Mouse (Mus musculus) midbrain, embryonic 12.5 days (tissue): ENCODE data around the gene Emilin2. TPM values are rescaled to one million over a fixed set of nuclear protein-coding genes. Genes with fewer than 3 reads are reported as not detected.

Experiments
- ATAC-seq: fragments of 200-750 bp; cut with Nextera tagmentation; 2 replicates; pipeline ENCODE4 v1.8.0; 2017; ENCODE audit warnings: low read depth, moderate TSS enrichment, moderate library complexity; ENCODE audit not compliant: low FRiP score
- H3K27ac ChIP-seq: fragments of 300-500 bp; sonication (generic); replicated peaks from 2 replicates; pipeline ENCODE4 v1.5.1; 2016; ENCODE audit warnings: mild to moderate bottlenecking
- H3K27me3 ChIP-seq: fragments of 300-500 bp; sonication (generic); 2 replicates; pipeline ENCODE4 v1.6.1; 2016; ENCODE audit warnings: mild to moderate bottlenecking
- H3K36me3 ChIP-seq: fragments of 300-500 bp; sonication (generic); 2 replicates; pipeline ENCODE4 v1.6.1; 2016
- H3K4me1 ChIP-seq: fragments of 300-500 bp; sonication (generic); 2 replicates; pipeline ENCODE4 v1.6.1; 2016
- H3K4me2 ChIP-seq: fragments of 300-500 bp; sonication (generic); replicated peaks from 2 replicates; pipeline ENCODE4 v1.6.1; 2016; ENCODE audit warnings: mild to moderate bottlenecking, moderate library complexity
- H3K4me3 ChIP-seq: fragments of 300-500 bp; sonication (generic); 2 replicates; pipeline ENCODE4 v1.5.1; 2016; ENCODE audit warnings: mild to moderate bottlenecking
- H3K9ac ChIP-seq: fragments of 300-500 bp; sonication (generic); replicated peaks from 2 replicates; pipeline ENCODE4 v1.6.1; 2016; ENCODE audit warnings: mild to moderate bottlenecking, moderate library complexity
- H3K9me3 ChIP-seq: fragments of 300-500 bp; sonication (generic); 2 replicates; pipeline ENCODE4 v1.6.1; 2016; ENCODE audit warnings: mild to moderate bottlenecking
- WGBS: fragments of 180-500 bp; shearing (Covaris S2); methylation state at CpG from one replicate; pipeline ENCODE4 v1.1.7; 2016; 5-methylcytosine and 5-hydroxymethylcytosine counted together
- polyA plus RNA-seq: library from polyadenylated mRNA; unstranded; fragments of >200 nt; fragmentation: Nextera tagmentation; extraction: Ambion mirVana; gene quantifications from 2 replicates; pipeline ENCODE4 v1.2.1, GENCODE M21; 2016

The Emilin2 gene
- polyA plus RNA-seq, 1 experiment from 2014 or later: 9.9 TPM

DNA sequence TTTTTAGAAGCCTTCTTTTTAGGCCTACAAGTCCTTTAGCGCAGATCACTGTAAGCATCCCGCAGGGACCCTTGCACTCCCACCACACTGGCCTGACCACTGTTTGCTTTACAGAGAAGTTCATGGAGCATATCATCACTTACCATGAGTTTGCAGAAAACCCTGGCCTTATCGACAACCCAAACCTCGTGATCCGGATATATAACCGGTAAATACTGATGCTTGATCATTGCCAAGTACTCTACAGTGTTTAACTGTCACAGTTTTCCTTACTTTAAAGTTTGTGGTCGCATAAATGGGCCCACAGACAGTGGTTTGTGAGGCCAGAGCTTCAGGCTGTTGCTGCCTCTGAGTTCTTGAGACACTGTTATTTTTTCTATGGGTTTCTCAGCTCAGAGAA is 73.3 kb downstream of the Emilin2 start:
- H3K9me3 ChIP-seq: no peaks in the 10 kb centered on the region
- WGBS: 95% methylated on average over 7 of the region's 7 CpGs
- ATAC-seq: no peak
- H3K4me2 ChIP-seq: no peak overlapping the region
- H3K36me3 ChIP-seq: peaks cover 55% of the 10 kb centered on the region
- no peak overlapping the region for H3K27ac ChIP-seq
- no peak overlapping the region for H3K9ac ChIP-seq
- H3K4me1 ChIP-seq: no peaks in the 10 kb centered on the region
- H3K4me3 ChIP-seq: no peak overlapping the region
- H3K27me3 ChIP-seq: no peaks in the 10 kb centered on the region

DNA sequence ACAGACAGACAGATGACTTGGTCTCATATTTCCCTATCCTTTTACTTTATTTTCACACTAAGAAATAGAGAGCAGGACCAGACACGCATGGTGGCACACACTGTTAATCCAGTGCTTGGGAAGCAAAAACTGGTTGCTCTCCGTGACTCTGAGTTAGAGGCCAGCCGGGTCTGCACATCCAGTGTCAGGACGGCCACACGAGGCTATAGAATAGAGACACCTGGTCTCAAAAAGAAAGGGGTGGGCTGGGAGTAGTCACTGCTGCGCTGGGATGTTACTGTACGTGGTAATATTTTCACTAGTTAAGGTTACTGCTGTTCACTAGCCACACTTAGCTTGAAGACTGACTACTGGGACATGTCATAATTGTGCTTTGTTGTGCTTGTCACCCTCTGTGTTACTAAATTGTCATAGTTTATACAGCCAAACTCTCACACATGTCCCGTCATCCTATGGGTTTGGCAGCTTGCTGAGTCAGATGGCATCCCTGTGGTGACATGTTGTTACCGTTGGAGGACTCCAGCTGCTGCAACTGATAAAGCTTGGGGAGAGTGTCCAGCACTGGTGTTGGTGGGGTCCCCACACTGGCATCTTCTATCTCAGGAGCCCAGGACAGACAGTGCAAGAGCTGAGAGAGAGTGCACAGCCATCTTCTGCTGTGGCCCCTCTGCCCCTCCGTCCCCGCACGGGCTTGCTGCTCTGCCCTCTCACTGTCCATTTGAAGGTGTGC is 76.4 kb downstream of the Emilin2 start:
- Histone ChIP-seq H3K9me3 (no peaks in the 10 kb centered on the region), H3K36me3 (peaks cover 48% of the 10 kb centered on the region), H3K9ac (no peak overlapping the region), H3K4me2 (no peak overlapping the region), H3K27ac (no peak overlapping the region), H3K4me1 (no peaks in the 10 kb centered on the region), H3K27me3 (no peaks in the 10 kb centered on the region), H3K4me3 (no peak overlapping the region)
- 90% methylated on average over 12 of the region's 12 CpGs for WGBS
- no peak for ATAC-seq

DNA sequence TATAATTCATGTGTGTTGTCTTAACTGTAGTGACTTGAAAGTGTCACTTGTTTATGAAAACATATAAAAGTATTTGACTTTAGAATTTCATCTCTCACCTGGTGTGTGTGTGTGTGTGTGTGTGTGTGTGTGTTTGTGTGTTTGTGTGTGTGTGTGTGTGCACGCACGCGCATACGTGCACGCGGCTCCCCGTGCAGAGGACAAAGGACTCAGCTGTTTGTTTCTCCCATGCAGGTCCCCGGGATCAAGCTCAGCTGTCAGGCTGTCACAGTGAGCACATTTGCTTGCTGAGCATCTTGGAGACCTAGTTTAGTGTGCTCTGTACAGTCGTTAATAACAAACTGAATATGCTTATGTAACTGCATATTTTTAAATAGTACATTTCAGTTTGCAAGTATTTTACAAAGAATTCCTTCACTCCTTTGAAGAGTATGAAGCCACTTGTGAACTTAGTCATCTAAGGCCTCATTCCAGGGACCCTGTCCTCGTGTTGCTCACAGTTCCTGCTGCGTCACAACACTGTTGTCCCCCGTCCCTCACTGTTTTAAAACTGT is 77.7 kb downstream of the Emilin2 start:
- H3K4me2 ChIP-seq: no peak overlapping the region
- peaks cover 42% of the 10 kb centered on the region for H3K36me3 ChIP-seq
- WGBS: 93% methylated on average over 12 of the region's 12 CpGs
- no peaks in the 10 kb centered on the region for H3K9me3 ChIP-seq
- no peak overlapping the region for H3K4me3 ChIP-seq
- H3K27me3 ChIP-seq: no peaks in the 10 kb centered on the region
- H3K27ac ChIP-seq: no peak overlapping the region
- 0 out of 2 replicates have a peak, but pooled peaks cover 3% of the 10 kb centered on the region for H3K4me1 ChIP-seq
- ATAC-seq: no peak
- H3K9ac ChIP-seq: no peak overlapping the region

DNA sequence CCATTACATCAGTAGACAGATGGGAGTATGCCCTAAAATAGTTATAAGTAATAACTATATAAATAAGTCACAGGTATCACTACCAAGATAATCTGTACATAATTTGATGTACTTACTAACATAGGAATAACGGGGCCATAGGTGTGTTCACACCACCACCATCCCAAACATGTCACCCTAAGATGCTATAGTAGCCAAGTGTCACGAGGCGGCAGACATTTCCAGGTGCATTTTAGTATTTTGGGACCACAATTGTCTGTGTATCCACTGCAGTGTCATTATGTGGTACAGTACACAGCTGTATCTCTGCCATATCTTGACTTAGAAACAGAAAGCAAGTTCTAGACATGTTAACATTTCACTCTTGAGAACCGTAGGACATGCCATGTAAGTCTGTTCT is 78.6 kb downstream of the Emilin2 start:
- 0 out of 2 replicates have a peak, but pooled peaks cover 3% of the 10 kb centered on the region for H3K4me1 ChIP-seq
- no peaks in the 10 kb centered on the region for H3K27me3 ChIP-seq
- ATAC-seq: no peak
- H3K9me3 ChIP-seq: no peaks in the 10 kb centered on the region
- no peak overlapping the region for H3K27ac ChIP-seq
- no peak overlapping the region for H3K4me3 ChIP-seq
- no peak overlapping the region for H3K9ac ChIP-seq
- 92% methylated on average over 4 of the region's 4 CpGs for WGBS
- H3K36me3 ChIP-seq: peaks cover 35% of the 10 kb centered on the region
- no peak overlapping the region for H3K4me2 ChIP-seq

DNA sequence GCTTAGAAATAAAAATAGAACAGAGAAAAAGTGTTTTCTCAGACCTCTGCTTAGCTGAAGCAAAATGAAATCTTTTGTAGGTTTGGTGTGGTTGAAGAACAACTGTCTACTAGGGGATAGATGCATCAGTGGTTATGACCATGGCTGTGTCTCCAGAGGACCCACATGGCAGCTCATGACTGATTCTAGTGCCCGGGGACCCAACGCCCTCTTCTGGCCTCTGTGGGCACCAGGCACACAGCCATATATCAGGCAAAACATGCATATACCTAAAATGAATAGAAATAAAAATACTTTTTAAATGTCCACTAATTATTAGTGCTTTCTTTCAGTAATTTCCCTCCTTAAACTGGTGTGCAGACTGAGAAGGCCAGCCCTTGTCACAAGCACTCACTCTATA is 79.8 kb downstream of the Emilin2 start:
- no peak overlapping the region for H3K4me3 ChIP-seq
- no peaks in the 10 kb centered on the region for H3K27me3 ChIP-seq
- 0 out of 2 replicates have a peak, but pooled peaks cover 3% of the 10 kb centered on the region for H3K4me1 ChIP-seq
- peaks cover 26% of the 10 kb centered on the region for H3K36me3 ChIP-seq
- no peak overlapping the region for H3K4me2 ChIP-seq
- H3K27ac ChIP-seq: no peak overlapping the region
- H3K9ac ChIP-seq: no peak overlapping the region
- 89% methylated on average over 2 of the region's 2 CpGs for WGBS
- no peaks in the 10 kb centered on the region for H3K9me3 ChIP-seq
- no peak for ATAC-seq

DNA sequence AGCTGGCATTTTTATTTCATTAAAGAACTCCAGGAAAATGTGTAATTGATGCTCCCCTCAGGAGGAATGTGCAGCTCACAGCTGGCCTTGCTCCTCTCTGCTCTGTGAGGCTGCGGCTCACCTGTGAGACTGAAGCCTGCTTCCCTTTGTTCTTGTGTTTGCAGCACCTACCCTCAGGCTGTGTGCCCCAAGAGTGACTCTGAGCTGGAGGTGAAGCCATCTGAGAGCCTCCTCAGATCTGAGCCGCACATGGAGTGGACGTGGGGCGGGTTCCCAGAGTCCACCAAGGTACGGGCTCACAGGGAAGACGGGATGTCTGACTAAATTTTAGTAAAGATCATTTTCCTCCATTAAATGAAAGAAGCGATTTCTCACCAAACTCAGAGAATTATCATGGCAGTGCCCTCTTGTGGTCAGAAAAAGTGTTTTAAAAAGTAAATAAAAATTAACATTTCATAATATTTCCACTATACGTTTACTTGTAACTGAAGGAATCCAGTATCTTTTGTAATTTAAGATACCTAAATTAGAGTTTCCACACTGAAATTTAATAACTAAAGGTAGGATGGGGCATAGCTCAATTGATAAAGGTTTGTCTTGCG is 81.6 kb downstream of the Emilin2 start:
- no peaks in the 10 kb centered on the region for H3K9me3 ChIP-seq

DNA sequence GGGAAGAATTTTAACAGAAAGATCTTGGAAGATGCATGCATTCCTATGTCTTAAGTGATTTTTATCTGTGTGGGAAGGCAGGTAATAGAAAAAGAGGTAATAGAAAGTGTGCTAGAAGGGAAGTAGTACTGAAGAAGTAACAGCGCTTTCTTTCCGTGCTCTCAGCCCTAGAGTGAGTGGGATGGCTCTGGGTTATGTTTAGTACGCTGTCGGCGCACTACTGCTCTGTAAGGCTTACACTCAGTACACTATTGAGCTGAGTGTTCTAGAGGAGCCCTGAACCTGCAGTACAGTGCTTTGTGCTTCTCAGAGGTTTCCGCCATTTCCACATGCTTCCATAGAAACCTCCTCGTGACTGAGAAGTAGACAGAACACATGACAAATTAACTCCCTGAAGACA is 83.1 kb downstream of the Emilin2 start:
- Histone ChIP-seq H3K4me1 (0 out of 2 replicates have a peak, but pooled peaks cover 3% of the 10 kb centered on the region), H3K27ac (no peak overlapping the region), H3K9ac (no peak overlapping the region), H3K4me2 (no peak overlapping the region), H3K36me3 (peaks cover 16% of the 10 kb centered on the region), H3K4me3 (no peak overlapping the region), H3K9me3 (no peaks in the 10 kb centered on the region), H3K27me3 (no peaks in the 10 kb centered on the region)
- WGBS: 92% methylated on average over 7 of the region's 7 CpGs
- no peak for ATAC-seq

More for the DNA sequence above, 81.6 kb downstream of the Emilin2 start:
- H3K4me1 ChIP-seq: 0 out of 2 replicates have a peak, but pooled peaks cover 3% of the 10 kb centered on the region
- peaks cover 23% of the 10 kb centered on the region for H3K36me3 ChIP-seq
- no peak overlapping the region for H3K4me3 ChIP-seq
- no peak for ATAC-seq
- WGBS: 79% methylated on average over 9 of the region's 9 CpGs
- no peak overlapping the region for H3K9ac ChIP-seq
- H3K4me2 ChIP-seq: no peak overlapping the region
- H3K27me3 ChIP-seq: no peaks in the 10 kb centered on the region
- no peak overlapping the region for H3K27ac ChIP-seq

DNA sequence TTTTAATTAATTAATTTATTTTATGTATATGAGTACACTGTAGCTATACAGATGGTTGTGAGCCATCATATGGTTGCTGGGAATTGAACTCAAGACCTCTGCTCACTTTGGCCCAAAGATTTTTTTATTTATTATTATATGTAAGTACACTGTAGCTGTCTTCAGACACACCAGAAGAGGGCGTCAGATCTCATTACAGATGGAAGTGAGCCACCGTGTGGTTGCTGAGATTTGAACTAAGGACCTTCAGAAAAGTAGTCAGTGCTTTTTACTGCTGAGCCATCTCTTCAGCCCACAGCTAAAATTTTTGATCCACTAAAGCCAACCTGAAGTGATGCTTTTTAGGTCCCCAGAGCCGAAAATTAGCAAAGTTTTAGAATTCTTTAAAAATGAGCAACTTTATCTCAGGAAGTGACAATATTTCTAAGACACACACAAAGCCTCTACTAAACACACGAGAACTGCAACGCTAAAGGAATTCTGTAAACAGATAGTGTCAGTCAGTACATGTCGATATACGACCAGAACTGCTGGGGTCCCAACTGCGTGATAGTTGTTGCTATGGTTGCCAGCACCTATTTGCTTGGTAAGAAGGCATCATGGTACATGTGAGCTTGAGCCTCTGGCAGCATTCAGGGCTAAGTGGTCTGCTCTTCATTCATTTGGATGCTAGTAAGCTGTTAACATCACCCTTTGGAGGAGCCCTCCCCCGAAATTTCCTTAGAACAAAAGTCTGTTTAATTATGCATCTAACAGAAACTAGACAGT is 84.5 kb downstream of the Emilin2 start:
- Histone ChIP-seq H3K9ac (no peak overlapping the region), H3K36me3 (peaks cover 9% of the 10 kb centered on the region), H3K27ac (no peak overlapping the region), H3K4me2 (no peak overlapping the region), H3K4me3 (no peak overlapping the region), H3K4me1 (0 out of 2 replicates have a peak, but pooled peaks cover 3% of the 10 kb centered on the region), H3K9me3 (no peaks in the 10 kb centered on the region), H3K27me3 (no peaks in the 10 kb centered on the region)
- ATAC-seq: no peak
- WGBS: 92% methylated on average over 9 of the region's 9 CpGs

DNA sequence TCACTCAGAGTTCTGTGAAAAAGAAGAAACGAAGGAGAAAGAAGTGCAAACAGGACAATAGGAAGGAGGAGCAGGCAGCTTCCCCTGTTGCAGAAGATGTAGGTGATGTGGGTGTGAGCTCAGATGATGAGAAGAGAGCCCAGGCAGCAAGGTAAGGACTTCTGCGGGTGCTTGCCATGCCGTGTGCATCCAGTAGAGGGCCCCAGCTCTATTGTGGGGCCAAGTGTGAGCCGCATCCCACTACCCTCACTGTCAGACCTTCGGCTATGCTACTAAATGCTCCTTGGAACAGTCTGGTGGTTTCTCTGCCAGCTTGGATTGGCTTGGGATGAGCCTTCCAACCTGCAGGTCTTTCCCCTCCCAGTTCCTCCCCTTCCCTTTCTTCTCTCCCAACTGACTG is 86.7 kb downstream of the Emilin2 start:
- Histone ChIP-seq H3K27me3 (no peaks in the 10 kb centered on the region), H3K9me3 (no peaks in the 10 kb centered on the region), H3K4me2 (no peak overlapping the region), H3K4me3 (no peak overlapping the region), H3K36me3 (peaks cover 6% of the 10 kb centered on the region), H3K27ac (no peak overlapping the region), H3K4me1 (0 out of 2 replicates have a peak, but pooled peaks cover 2% of the 10 kb centered on the region), H3K9ac (no peak overlapping the region)
- 31% methylated on average over 2 of the region's 5 CpGs for WGBS
- ATAC-seq: no peak

DNA sequence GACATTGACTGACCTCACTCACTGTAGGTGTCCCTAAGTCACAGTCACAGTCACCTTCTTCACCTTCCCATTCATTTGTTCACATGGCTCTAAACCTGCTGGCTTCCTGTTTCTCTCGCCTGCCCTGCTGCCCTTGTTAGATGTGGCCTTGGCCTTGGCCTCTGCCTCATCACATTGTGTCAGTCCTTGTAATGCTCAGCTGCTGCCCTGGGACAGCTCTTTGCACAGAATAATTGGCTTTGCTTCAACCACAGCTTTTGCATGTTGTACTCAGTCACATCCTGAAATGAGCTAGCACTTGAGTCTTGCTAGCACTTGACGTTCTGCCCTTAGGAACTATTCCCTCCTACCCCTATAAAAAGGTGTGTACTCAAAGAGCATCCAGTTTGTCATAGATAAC is 87.3 kb downstream of the Emilin2 start:
- Histone ChIP-seq H3K9me3 (no peaks in the 10 kb centered on the region), H3K27ac (no peak overlapping the region), H3K36me3 (peaks cover 6% of the 10 kb centered on the region), H3K27me3 (no peaks in the 10 kb centered on the region), H3K9ac (no peak overlapping the region), H3K4me2 (no peak overlapping the region), H3K4me3 (no peak overlapping the region), H3K4me1 (no peaks in the 10 kb centered on the region)
- no peak for ATAC-seq
- WGBS: 78% methylated on average over 2 of the region's 2 CpGs

DNA sequence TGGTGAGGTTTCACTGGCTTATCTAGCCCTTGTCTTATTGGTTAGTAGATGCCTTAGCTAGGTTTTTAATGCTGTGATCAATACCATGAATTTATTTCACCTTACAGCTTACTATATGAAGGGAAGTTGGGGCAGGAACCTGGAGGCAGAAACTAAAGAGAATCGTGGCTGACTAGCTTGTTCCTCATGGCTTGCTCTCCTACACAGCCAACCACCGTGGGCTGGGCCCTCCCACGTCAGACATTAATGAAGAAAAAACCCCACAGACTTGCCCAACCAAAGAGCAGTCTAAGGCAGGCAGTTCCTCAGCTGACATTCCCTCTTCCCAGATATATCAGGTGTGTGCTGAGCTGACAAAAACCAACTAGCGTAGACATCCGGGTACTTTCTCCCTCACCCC is 88.1 kb downstream of the Emilin2 start:
- H3K9me3 ChIP-seq: no peaks in the 10 kb centered on the region
- no peak overlapping the region for H3K9ac ChIP-seq
- peaks cover 6% of the 10 kb centered on the region for H3K36me3 ChIP-seq
- 83% methylated on average over 5 of the region's 5 CpGs for WGBS
- no peak overlapping the region for H3K27ac ChIP-seq
- no peak overlapping the region for H3K4me3 ChIP-seq
- no peak overlapping the region for H3K4me2 ChIP-seq
- no peaks in the 10 kb centered on the region for H3K4me1 ChIP-seq
- ATAC-seq: no peak
- H3K27me3 ChIP-seq: no peaks in the 10 kb centered on the region

DNA sequence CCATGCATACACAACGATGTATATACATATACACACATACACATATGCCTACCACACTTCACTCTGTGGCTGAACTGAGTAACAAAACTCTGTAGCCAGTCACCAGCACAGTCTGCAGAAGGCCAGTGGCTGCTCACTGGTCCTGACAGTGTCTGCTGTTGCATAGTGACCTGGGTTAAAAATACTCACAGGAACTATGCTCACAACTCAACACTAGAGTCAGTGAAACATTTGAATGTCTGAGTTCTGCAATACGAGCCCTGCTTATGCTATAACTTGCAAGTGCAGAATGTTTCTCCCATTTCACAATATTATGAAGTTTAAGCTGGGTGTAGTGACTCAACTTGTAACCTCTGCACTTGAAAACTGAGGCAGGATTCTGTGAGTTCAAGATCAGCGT is 90.4 kb downstream of the Emilin2 start:
- 88% methylated on average over 3 of the region's 3 CpGs for WGBS
- Histone ChIP-seq H3K4me1 (no peaks in the 10 kb centered on the region), H3K4me2 (no peak overlapping the region), H3K9ac (no peak overlapping the region), H3K9me3 (peaks cover 2% of the 10 kb centered on the region; the same call in 1 of the 2 replicates), H3K4me3 (no peak overlapping the region), H3K27ac (no peak overlapping the region), H3K36me3 (peaks cover 17% of the 10 kb centered on the region), H3K27me3 (no peaks in the 10 kb centered on the region)
- ATAC-seq: no peak
